Mouse (Mus musculus): Measurements from ENCODE around the gene Mphosph6.

Mphosph6 gene

GRCm38 (mm10) chr8:117771115-117771836 is 30.5 kb downstream of the Mphosph6 start:
- no peak for DNase-seq (ENCODE audit: low spot score in 2 of 2)

GRCm38 (mm10) chr8:117768971-117769370 is 32.8 kb downstream of the Mphosph6 start:
- no peak for DNase-seq (ENCODE audit: low spot score in 2 of 2)

- DNase-seq (ENCODE audit: low spot score in 2 of 2): no peak
Measured at GRCm38 (mm10) chr8:117765947-117766346, 35.8 kb downstream of the Mphosph6 start.

GRCm38 (mm10) chr8:117764625-117765024 is 37.1 kb downstream of the Mphosph6 start:
- no peak for DNase-seq (ENCODE audit: low spot score in 2 of 2)

- DNase-seq (ENCODE audit: low spot score in 2 of 2): no peak
Measured at GRCm38 (mm10) chr8:117762776-117763175, 39.0 kb downstream of the Mphosph6 start.

- DNase-seq (ENCODE audit: low spot score in 2 of 2): no peak
Measured at GRCm38 (mm10) chr8:117757900-117758299, 43.8 kb downstream of the Mphosph6 start.

GRCm38 (mm10) chr8:117749436-117749835 is 52.3 kb downstream of the Mphosph6 start:
- DNase-seq (ENCODE audit: low spot score in 2 of 2): no peak

- DNase-seq (ENCODE audit: low spot score in 2 of 2): no peak
Measured at GRCm38 (mm10) chr8:117747886-117748730, 53.6 kb downstream of the Mphosph6 start.

GRCm38 (mm10) chr8:117747428-117747827 is 54.3 kb downstream of the Mphosph6 start:
- no peak for DNase-seq (ENCODE audit: low spot score in 2 of 2)

GRCm38 (mm10) chr8:117746651-117747050 is 55.1 kb downstream of the Mphosph6 start:
- DNase-seq (ENCODE audit: low spot score in 2 of 2): no peak

- DNase-seq (ENCODE audit: low spot score in 2 of 2): no peak
Measured at GRCm38 (mm10) chr8:117742431-117743012, 59.2 kb downstream of the Mphosph6 start.

Measured in heart, adult 9 months (tissue).